Mouse (Mus musculus) monocyte, adult 5-6 weeks (primary cell): ENCODE data around the gene Ctbs. TPM values are rescaled to one million over a fixed set of nuclear protein-coding genes. Genes with fewer than 3 reads are reported as not detected.
A peak's percentile ranks its signal among the peaks of the same experiment; 100 is the strongest.

ENCODE experiments used
- ATAC-seq: fragments of 153-309, 156-312 bp; replicated peaks from 2 replicates; pipeline ENCODE4 v1.8.0; 2017; ENCODE audit warnings: mild to moderate bottlenecking; ENCODE audit not compliant: low TSS enrichment, insufficient number of reproducible peaks, severe bottlenecking, poor library complexity, low FRiP score
- total RNA-seq: library from RNA; stranded (forward); fragments of 200-1000, 200-491, 200-594 nt; gene quantifications from 3 replicates; pipeline ENCODE4 v1.2.3, GENCODE M21; 2017

Gene Ctbs
- 23.6 to 29.4 TPM (median 24.0 TPM) in 3 replicates for total RNA-seq

- ATAC-seq, result no peak
Observed at GRCm38 (mm10) chr3:146449745-146450250, at the start of gene Ctbs. Gene Ctbs (plus strand): TSS chr3:146449795.

- ATAC-seq, result no peak
Observed at GRCm38 (mm10) chr3:146403770-146404169, 45.8 kb upstream of the Ctbs start.

- peak; percentile 41 for ATAC-seq
Observed at GRCm38 (mm10) chr3:146404311-146405201, 45.0 kb upstream of the Ctbs start, which contains the start of gene Ssx2ip. Gene Ssx2ip (plus strand): TSS chr3:146404642.

GRCm38 (mm10) chr3:146405213-146406006 is 44.2 kb upstream of the Ctbs start:
- ATAC-seq, result no peak

GRCm38 (mm10) chr3:146406007-146406341 is 43.6 kb upstream of the Ctbs start:
- ATAC-seq, result no peak

GRCm38 (mm10) chr3:146407086-146407721 is 42.4 kb upstream of the Ctbs start:
- ATAC-seq, result no peak

GRCm38 (mm10) chr3:146410114-146410513 is 39.5 kb upstream of the Ctbs start:
- ATAC-seq, result no peak

- ATAC-seq, result no peak
Observed at GRCm38 (mm10) chr3:146412008-146412407, 37.6 kb upstream of the Ctbs start.

- no peak for ATAC-seq
Observed at GRCm38 (mm10) chr3:146412480-146412879, 37.1 kb upstream of the Ctbs start.

GRCm38 (mm10) chr3:146413016-146413415 is 36.6 kb upstream of the Ctbs start:
- no peak for ATAC-seq

GRCm38 (mm10) chr3:146413992-146414391 is 35.6 kb upstream of the Ctbs start:
- no peak for ATAC-seq

- no peak for ATAC-seq
Observed at GRCm38 (mm10) chr3:146414555-146414954, 35.0 kb upstream of the Ctbs start.

- ATAC-seq, result no peak
Observed at GRCm38 (mm10) chr3:146417873-146418272, 31.7 kb upstream of the Ctbs start.

- no peak for ATAC-seq
Observed at GRCm38 (mm10) chr3:146418901-146419300, 30.7 kb upstream of the Ctbs start.

- ATAC-seq, result no peak
Observed at GRCm38 (mm10) chr3:146419534-146419933, 30.1 kb upstream of the Ctbs start.

- no peak for ATAC-seq
Observed at GRCm38 (mm10) chr3:146419992-146420537, 29.5 kb upstream of the Ctbs start.

- ATAC-seq, result no peak
Observed at GRCm38 (mm10) chr3:146421787-146422186, 27.8 kb upstream of the Ctbs start.

- no peak for ATAC-seq
Observed at GRCm38 (mm10) chr3:146423710-146424109, 25.9 kb upstream of the Ctbs start.
